Mouse (Mus musculus) frontal cortex, adult 2 months (tissue): ENCODE data around the gene Dis3l2. TPM values are rescaled to one million over a fixed set of nuclear protein-coding genes. Genes with fewer than 3 reads are reported as not detected.

Experiments
- DNase-seq, 2 experiments: peaks; one replicate each; pipeline ENCODE4 v3.0.0; 2022; ENCODE audit warnings: low spot score in 1 of 2; ENCODE audit errors: extremely low spot score in 1 of 2
- polyA plus RNA-seq: library from polyadenylated mRNA; depleted of rRNA; stranded (reverse); fragments of >200 nt; gene quantifications from 2 replicates; pipeline ENCODE4 v1.2.3, GENCODE M21; 2012

Dis3l2 gene
- polyA plus RNA-seq, 1 experiment: 22.7 TPM

GRCm38 (mm10) chr1:86719391-86719790 lies 15.8 kb downstream of the Dis3l2 start:
- DNase-seq: no peak

DNA sequence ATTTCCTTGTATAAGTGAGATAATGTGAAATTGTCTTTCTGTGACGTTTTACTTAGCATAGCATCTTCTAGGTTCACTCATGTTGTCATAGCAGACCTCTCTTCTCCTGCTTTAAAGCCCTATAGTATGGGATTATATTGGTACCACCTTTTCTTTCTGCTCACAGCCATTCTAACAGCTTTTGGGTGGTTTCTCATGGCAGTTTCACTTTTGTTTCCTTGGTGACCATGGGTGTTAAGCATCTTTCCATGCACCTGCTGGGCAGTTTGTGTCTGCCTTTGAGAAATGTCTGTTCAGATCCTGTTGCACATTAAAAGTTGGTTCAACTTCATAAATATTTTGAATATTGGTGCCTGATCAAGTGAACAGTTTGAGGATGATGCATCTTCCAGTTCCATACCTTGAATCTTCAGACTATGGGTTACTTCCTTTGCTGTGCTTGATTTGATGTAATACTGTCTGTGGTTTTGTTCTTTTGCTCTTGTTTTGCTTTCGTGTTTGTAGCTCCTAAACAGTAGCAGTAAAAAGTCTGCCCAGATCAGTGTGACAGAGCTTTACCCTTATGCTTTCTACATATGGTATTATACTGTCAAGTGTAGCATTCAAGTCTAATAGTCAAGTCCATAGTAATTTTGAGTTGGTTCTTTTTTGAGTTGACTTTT lies 29.7 kb downstream of the Dis3l2 start:
- DNase-seq: no peak

- no peak for DNase-seq
Measured at GRCm38 (mm10) chr1:86736414-86736813, 32.8 kb downstream of the Dis3l2 start.

GRCm38 (mm10) chr1:86742896-86743295 lies 39.3 kb downstream of the Dis3l2 start:
- DNase-seq: no peak

GRCm38 (mm10) chr1:86747034-86747433 lies 43.4 kb downstream of the Dis3l2 start:
- DNase-seq: no peak

- DNase-seq: no peak
Measured at GRCm38 (mm10) chr1:86750094-86750493, 46.5 kb downstream of the Dis3l2 start.

- no peak for DNase-seq
Measured at GRCm38 (mm10) chr1:86753416-86753815, 49.8 kb downstream of the Dis3l2 start.

DNA sequence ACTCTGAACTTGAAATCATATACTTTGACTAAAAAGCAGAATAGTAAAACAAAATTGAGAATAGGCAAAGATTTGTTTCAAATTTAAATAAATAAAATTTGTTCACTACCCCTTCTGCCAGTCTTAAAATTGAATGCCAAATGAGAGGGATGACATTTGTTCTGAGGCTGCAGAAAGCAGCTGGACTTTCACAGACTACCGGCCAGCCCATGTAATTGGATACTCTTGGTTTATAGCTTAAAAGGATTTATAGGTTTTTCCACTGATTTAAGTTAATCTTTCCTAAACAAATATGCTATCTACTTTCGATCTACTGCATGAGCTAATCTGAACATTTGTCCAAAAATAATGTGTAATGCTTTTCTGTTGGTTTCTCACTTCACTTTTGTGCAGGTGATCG lies 50.7 kb downstream of the Dis3l2 start:
- no peak for DNase-seq

DNA sequence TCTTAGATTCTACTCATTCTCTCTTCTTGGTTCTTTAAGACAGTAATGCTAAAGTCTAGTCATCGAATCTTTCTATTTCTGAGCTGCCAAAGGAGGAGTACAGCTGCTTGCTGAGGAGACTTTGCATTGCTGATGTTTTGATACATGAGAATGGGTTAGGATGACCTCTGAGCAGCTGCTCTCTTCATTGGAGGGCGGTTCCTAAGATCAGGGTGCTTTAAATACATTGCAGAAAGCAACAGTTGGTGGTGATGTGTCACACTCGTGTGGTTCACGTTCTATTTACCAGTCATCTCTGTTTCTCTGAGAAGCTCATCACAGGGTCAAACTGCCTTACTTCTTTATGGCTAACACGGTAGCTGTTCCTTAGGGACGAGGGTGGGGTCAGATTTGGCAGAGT lies 54.5 kb downstream of the Dis3l2 start:
- DNase-seq: no peak

DNA sequence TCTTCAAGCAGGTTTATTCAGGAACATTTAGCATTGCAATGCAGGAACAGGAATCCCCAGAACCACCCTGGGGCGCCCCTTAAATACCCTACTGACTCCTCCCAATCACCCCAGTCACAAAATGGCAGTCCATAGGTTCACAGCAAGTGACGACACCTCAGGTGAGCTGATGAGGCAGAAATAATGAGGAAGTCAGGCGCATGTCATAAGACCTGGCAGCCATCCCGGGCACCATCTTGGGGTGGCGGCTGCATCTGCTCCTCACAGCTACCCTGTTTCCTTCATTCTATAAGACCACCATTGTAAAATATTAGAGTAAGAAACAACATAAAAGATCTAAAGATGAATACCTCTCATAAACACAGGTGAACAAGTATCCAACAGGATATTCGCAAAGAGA lies 58.6 kb downstream of the Dis3l2 start:
- no peak for DNase-seq

GRCm38 (mm10) chr1:86801241-86801640 lies 97.6 kb downstream of the Dis3l2 start:
- no peak for DNase-seq

DNA sequence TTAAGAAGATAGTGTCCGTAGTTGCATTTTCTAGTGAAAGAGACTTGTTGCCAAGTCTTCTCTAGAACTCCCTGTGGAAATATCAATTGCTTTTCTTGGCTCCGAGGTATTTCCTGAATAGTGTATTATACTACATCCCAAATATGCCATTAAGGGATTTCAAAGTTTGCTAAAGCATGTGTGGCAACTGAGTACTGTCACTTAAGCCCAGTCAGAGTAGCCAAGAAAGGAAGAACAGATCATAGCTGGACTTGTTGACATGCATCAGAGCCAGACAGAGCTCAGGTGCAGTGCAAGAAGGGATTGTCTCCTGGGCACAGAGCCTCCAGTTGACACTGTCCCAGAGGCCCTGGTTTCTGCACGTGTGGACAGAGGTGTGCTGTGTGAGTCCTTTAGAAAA lies 108.1 kb downstream of the Dis3l2 start:
- DNase-seq: no peak

GRCm38 (mm10) chr1:86822266-86822665 lies 118.7 kb downstream of the Dis3l2 start:
- DNase-seq: no peak

GRCm38 (mm10) chr1:86834351-86834987 lies 130.9 kb downstream of the Dis3l2 start:
- no peak for DNase-seq

- peak in 1 of 2 experiments; percentile 27 for DNase-seq
Measured at GRCm38 (mm10) chr1:86834988-86835387, 131.4 kb downstream of the Dis3l2 start.

DNA sequence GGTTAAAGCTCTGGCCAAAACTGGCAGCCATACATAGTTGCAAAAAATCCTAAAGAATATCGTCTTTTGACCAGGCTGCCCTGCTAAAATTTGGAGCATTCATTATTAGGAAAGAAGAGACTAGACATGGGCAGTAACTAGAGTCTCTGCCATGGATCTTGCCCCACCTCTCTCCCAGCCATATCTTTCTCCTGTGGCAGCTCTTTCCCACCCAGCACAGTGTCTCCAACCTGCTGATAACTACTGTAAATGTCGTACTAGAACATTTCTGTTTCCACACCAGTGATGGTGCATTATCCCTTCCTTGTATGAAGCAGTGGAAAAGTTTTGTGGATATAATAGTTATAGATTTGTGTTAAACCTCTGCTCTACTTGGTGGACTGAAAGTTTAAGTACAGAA lies 147.1 kb downstream of the Dis3l2 start:
- DNase-seq: no peak

- no peak for DNase-seq
Measured at GRCm38 (mm10) chr1:86858876-86859275, 155.3 kb downstream of the Dis3l2 start.

DNA sequence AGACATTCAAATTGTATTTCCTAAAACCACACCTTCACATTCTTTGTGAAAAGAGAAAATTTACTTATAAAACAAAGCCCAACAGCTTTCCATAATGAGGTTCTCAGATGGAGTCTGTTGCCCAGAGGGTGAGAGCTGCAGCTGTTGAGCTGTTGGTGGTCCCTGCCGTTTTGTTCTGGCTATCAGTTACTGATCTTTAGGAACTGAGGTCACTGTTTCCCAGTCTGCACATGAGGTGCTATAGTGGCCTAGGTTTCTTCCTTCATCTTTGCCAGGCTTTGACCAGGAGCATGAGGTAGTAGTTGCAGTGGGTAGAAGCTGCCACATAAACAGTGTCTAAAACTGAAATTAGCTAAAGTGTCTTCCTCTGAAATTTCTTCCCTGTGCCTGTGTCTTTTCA lies 155.8 kb downstream of the Dis3l2 start:
- no peak for DNase-seq

DNA sequence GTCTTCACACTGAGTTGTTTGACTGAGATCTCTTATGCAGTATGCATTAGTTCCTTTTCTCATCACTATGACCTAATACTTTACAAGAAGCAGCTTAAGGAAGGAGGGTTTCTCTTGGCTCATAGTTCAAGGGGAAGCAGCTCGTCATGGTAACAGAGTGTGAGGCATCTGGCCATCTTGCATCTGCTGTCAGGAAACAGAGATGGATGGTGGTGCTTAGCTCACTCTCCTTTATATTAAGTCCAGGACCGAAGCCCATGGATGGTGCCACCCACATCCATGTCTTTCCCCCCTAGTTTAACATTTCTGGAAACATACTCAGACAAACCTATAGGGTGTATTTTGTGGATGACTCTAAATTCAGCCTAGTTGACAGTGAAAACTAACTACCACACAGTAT lies 170.1 kb downstream of the Dis3l2 start:
- DNase-seq: no peak

- no peak for DNase-seq
Measured at GRCm38 (mm10) chr1:86878743-86879142, 175.1 kb downstream of the Dis3l2 start.

- no peak for DNase-seq
Measured at GRCm38 (mm10) chr1:86879547-86879946, 175.9 kb downstream of the Dis3l2 start.

DNA sequence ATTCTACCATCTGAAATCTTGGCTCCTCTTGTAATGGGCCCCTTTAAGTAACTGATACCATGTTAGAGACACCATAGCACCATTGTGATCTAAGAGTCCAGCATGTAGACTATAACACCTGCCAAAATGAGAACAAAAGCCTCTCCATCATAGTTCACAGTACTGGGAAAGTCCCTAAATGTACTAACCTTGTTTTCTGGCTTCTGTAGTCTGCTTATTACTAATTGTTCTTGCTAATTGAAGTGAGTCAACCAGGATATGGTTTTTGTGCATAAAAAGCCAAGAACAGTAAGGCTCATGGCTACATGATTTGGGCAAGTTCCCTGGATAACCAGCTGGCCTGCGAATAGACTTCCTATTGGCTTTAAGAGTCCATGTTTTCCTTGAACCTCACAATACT lies 183.5 kb downstream of the Dis3l2 start:
- no peak for DNase-seq

DNA sequence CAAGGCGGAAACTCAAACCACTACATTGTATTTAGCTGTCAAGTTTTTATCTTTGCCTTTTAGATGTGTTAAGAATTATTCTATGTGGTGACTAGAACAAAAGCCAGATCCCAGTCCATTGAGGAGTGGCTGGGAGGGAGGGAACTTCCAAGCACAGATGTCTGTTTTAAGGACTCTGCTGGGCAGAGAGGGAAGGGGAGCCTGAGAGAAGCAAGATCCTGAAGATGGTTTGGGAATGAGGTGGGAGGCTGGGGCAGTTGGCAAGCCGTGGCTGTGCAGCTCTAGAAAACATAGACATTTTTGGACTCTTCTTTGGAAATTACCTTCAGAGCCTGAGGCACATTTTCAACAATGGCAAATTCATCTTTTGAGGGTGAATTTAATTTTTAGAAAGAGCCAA lies 208.9 kb downstream of the Dis3l2 start:
- no peak for DNase-seq
